Mouse (Mus musculus) forebrain, embryonic 15.5 days (tissue): Measurements from ENCODE around the gene 4931429L15Rik. TPM values are rescaled to one million over a fixed set of nuclear protein-coding genes. Genes with fewer than 3 reads are reported as not detected.

Experiments
- ATAC-seq: fragments of 200-750 bp; cut with Nextera tagmentation; replicated peaks from 2 replicates; pipeline ENCODE4 v1.8.0; 2017; ENCODE audit warnings: mild to moderate bottlenecking, moderate TSS enrichment, moderate library complexity
- H3K27ac ChIP-seq: fragments of 300-500 bp; sonication (generic); replicated peaks from 2 replicates; pipeline ENCODE4 v1.5.1; 2015; ENCODE audit warnings: mild to moderate bottlenecking, inconsistent platforms
- H3K27me3 ChIP-seq: fragments of 300-500 bp; sonication (generic); 2 replicates; pipeline ENCODE4 v1.6.1; 2015; ENCODE audit warnings: inconsistent platforms
- H3K36me3 ChIP-seq: fragments of 300-500 bp; sonication (generic); 2 replicates; pipeline ENCODE4 v1.6.1; 2015; ENCODE audit warnings: mild to moderate bottlenecking, inconsistent platforms
- H3K4me1 ChIP-seq: fragments of 300-500 bp; sonication (generic); 2 replicates; pipeline ENCODE4 v1.6.1; 2015; ENCODE audit warnings: inconsistent platforms
- H3K4me2 ChIP-seq: fragments of 300-500 bp; sonication (generic); replicated peaks from 2 replicates; pipeline ENCODE4 v1.6.1; 2015; ENCODE audit warnings: mild to moderate bottlenecking, inconsistent platforms
- H3K4me3 ChIP-seq: fragments of 300-500 bp; sonication (generic); 2 replicates; pipeline ENCODE4 v1.5.1; 2015; ENCODE audit warnings: mild to moderate bottlenecking, inconsistent platforms
- H3K9ac ChIP-seq: fragments of 300-500 bp; sonication (generic); replicated peaks from 2 replicates; pipeline ENCODE4 v1.6.1; 2015; ENCODE audit warnings: mild to moderate bottlenecking, inconsistent platforms
- H3K9me3 ChIP-seq: fragments of 300-500 bp; sonication (generic); 2 replicates; pipeline ENCODE4 v1.6.1; 2016; ENCODE audit warnings: inconsistent platforms
- WGBS: fragments of 180-500 bp; shearing (Covaris S2); methylation state at CpG from one replicate; pipeline ENCODE4 v1.1.7; 2015; ENCODE audit warnings: mixed read lengths; 5-methylcytosine and 5-hydroxymethylcytosine counted together
- polyA plus RNA-seq: library from polyadenylated mRNA; unstranded; fragments of >200 nt; fragmentation: Nextera tagmentation; extraction: Ambion mirVana; gene quantifications from 2 replicates; pipeline ENCODE4 v1.2.1, GENCODE M21; 2015

4931429L15Rik gene
- polyA plus RNA-seq, 1 experiment from 2014 or later, result not detected

DNA sequence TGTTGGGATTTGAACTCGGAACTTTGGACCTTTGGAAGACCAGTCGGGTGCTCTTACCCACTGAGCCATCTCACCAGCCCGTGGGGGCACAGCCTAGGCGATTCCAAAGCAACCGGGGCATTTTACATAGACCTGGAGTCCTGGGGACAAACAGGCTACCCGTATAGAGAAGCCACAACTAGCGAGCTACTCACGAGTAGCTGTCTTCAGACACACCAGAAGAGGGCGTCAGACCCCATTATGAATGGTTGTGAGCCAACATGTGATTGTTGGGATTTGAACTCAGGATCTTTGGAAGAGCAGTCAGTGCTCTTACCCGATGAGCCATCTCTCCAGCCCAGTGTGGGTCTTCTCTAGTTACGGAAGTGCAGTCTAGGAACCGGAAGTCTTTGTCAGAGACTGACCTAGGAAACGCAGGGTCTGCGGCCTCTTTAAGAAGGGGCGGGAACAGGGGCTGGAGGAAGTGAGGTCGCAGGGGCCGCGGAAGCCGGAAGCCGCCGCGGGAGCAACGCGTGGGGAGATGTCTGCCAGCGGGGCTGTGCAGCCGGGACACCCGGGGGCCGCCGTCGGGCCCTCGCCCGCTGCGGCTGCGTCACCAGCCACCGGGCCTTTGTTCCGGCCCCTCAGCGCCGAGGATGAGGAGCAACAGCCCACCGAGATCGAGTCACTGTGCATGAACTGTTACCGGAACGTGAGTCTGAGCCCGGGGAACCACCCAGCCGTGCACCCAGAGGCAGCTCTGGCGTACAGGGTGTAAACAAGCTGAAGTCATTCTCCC, 46.9 kb downstream of the 4931429L15Rik start, which contains the start of gene Zpr1:
TSS of gene Zpr1 (plus strand) at position 388 of the 778 bp plus-strand sequence.
- peak; percentile 97 for ATAC-seq
- 4% methylated on average over 45 of the region's 45 CpGs for WGBS
- Histone ChIP-seq H3K4me3 (peak within 1 kb of the TSS; percentile 72), H3K4me1 (peaks cover 14% of the 10 kb centered on the region), H3K36me3 (peaks cover 31% of the 10 kb centered on the region), H3K27ac (peak within 1 kb of the TSS; percentile 74), H3K4me2 (peak within 1 kb of the TSS; percentile 85), H3K9ac (peak within 1 kb of the TSS; percentile 63), H3K9me3 (no peaks in the 10 kb centered on the region), H3K27me3 (peaks cover 13% of the 10 kb centered on the region; the same call in 1 of the 2 replicates)

- peaks cover 14% of the 10 kb centered on the region for H3K4me1 ChIP-seq
- H3K9me3 ChIP-seq, result no peaks in the 10 kb centered on the region
- H3K27ac ChIP-seq, result no peak overlapping the region
- peaks cover 13% of the 10 kb centered on the region; the same call in 1 of the 2 replicates for H3K27me3 ChIP-seq
- H3K9ac ChIP-seq, result no peak overlapping the region
- peaks cover 23% of the 10 kb centered on the region for H3K36me3 ChIP-seq
- 87% methylated on average over 9 of the region's 9 CpGs for WGBS
- no peak for ATAC-seq
- peak overlapping the region; percentile 85; the same call in 1 of the 2 replicates for H3K4me2 ChIP-seq
- no peak overlapping the region for H3K4me3 ChIP-seq
Measured at GRCm38 (mm10) chr9:46272070-46272469, 47.7 kb downstream of the 4931429L15Rik start.

DNA sequence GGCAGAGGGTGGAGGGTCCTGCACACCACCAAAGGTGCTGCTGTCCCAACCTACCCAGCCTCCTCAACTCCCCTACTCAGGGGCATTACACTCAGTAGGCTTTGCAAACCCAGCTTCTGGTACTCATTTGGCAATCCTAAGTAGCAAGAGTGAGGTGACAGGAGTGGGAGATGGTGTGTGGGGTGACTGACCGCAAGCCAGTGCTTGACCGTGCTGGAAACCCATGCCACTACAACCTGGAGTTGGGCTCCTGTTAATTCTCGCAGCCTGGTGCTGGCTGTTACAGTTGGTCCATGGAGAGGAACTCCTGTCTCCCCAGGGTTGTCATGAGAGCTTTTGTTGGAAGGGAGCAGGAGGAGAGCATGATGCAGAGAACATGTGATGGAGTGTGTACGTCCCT, 49.0 kb downstream of the 4931429L15Rik start:
- ATAC-seq, result no peak
- peaks cover 14% of the 10 kb centered on the region for H3K4me1 ChIP-seq
- H3K27me3 ChIP-seq, result peaks cover 13% of the 10 kb centered on the region; the same call in 1 of the 2 replicates
- H3K4me2 ChIP-seq, result no peak overlapping the region
- no peak overlapping the region for H3K27ac ChIP-seq
- peaks cover 10% of the 10 kb centered on the region for H3K36me3 ChIP-seq
- H3K9ac ChIP-seq, result no peak overlapping the region
- WGBS, result 95% methylated on average over 4 of the region's 4 CpGs
- H3K4me3 ChIP-seq, result no peak overlapping the region
- H3K9me3 ChIP-seq, result no peaks in the 10 kb centered on the region

- peaks cover 13% of the 10 kb centered on the region; the same call in 1 of the 2 replicates for H3K27me3 ChIP-seq
- no peak overlapping the region for H3K4me3 ChIP-seq
- H3K4me2 ChIP-seq, result no peak overlapping the region
- no peak overlapping the region for H3K9ac ChIP-seq
- no peak overlapping the region for H3K27ac ChIP-seq
- WGBS, result 85% methylated on average over 5 of the region's 5 CpGs
- no peaks in the 10 kb centered on the region for H3K36me3 ChIP-seq
- ATAC-seq, result no peak
- no peaks in the 10 kb centered on the region for H3K9me3 ChIP-seq
- H3K4me1 ChIP-seq, result peaks cover 11% of the 10 kb centered on the region
Measured at GRCm38 (mm10) chr9:46269125-46269524, 50.7 kb downstream of the 4931429L15Rik start.

DNA sequence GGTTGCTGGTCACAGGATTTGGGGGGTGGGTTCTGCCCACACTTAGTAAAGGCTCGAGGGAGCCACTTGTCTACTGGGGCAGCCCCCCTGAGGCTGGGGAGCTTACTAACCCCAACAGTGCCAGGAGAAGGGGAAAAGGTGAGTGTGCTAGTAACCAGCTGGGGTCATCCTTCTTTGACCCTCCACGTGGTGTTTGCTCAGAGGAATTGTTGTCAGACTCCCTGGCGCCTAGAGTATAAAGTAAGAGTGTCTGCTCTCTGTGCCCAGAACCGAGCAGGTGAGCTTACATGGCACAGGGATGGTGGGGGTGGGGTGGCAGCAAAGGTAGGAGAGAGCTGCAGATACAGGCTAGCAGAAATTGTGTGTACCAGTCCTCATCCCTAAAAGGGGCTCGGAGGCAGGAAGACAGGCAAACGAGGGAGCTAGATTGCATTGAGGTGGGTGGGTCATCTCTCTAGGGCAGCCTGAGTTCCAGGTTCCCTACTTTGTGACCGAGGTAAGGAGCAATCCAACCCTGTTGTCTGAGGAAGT, 51.4 kb downstream of the 4931429L15Rik start, which contains the start of gene Apoa5:
TSS of gene Apoa5 (plus strand) at position 291 of the 531 bp plus-strand sequence.
- Histone ChIP-seq H3K9ac (no peak within 1 kb of the TSS), H3K27ac (no peak within 1 kb of the TSS), H3K9me3 (no peaks in the 10 kb centered on the region), H3K36me3 (no peaks in the 10 kb centered on the region), H3K4me3 (no peak within 1 kb of the TSS), H3K27me3 (peaks cover 13% of the 10 kb centered on the region; the same call in 1 of the 2 replicates), H3K4me1 (peaks cover 3% of the 10 kb centered on the region), H3K4me2 (no peak within 1 kb of the TSS)
- WGBS, result 56% methylated on average over 7 of the region's 7 CpGs
- no peak for ATAC-seq

DNA sequence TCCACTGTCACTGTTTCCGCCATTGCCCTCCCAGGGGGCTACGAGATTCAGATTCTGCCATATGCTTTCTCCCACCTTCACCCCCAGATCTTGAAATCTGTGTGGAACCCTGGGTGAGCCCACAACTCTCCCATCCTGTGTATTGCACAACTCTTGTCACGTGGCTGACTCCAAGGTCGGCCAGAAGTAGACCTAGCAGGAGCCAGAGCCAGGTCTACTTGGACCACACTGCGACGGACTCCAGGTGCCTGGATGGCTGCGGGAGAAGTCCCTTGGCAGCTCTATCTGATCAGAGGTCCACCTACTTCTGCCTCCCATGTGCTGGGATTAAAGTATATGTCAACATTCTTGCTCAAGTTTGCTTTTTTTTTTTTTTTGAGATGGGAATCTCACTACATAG, 58.7 kb downstream of the 4931429L15Rik start:
- Histone ChIP-seq H3K4me2 (no peak overlapping the region), H3K4me3 (no peak overlapping the region), H3K27ac (no peak overlapping the region), H3K27me3 (no peaks in the 10 kb centered on the region), H3K4me1 (no peaks in the 10 kb centered on the region), H3K9ac (no peak overlapping the region), H3K9me3 (no peaks in the 10 kb centered on the region), H3K36me3 (no peaks in the 10 kb centered on the region)
- WGBS, result 85% methylated on average over 7 of the region's 7 CpGs
- ATAC-seq, result no peak

- Histone ChIP-seq H3K27me3 (no peaks in the 10 kb centered on the region), H3K27ac (no peak overlapping the region), H3K4me2 (no peak overlapping the region), H3K9ac (no peak overlapping the region), H3K36me3 (no peaks in the 10 kb centered on the region), H3K9me3 (no peaks in the 10 kb centered on the region), H3K4me3 (no peak overlapping the region), H3K4me1 (no peaks in the 10 kb centered on the region)
- WGBS, result 91% methylated on average over 6 of the region's 6 CpGs
- no peak for ATAC-seq
Measured at GRCm38 (mm10) chr9:46259111-46259510, 60.7 kb downstream of the 4931429L15Rik start.

DNA sequence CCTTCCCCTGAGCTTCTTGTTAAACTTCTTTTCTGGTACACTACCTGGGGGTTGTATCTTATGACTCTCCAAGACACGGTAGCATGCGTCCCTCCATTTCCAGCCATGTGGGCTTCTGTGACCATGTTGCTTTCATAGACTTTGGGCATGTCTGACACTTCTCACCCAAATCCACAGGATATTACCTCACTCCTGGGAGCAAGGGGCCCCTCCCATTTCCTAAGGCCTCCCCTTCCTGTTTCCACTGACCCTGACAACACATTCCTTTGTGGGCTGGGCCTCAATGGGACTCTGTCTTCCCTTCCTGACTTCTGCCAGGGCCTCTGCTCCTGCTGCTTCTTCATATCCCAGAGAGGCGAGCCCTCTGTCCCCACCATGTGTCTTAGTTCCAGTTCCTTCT, 62.2 kb downstream of the 4931429L15Rik start:
- no peaks in the 10 kb centered on the region for H3K9me3 ChIP-seq
- H3K4me1 ChIP-seq, result no peaks in the 10 kb centered on the region
- H3K4me3 ChIP-seq, result no peak overlapping the region
- H3K27me3 ChIP-seq, result no peaks in the 10 kb centered on the region
- no peaks in the 10 kb centered on the region for H3K36me3 ChIP-seq
- H3K4me2 ChIP-seq, result no peak overlapping the region
- no peak overlapping the region for H3K9ac ChIP-seq
- ATAC-seq, result no peak
- 89% methylated on average over 3 of the region's 3 CpGs for WGBS
- H3K27ac ChIP-seq, result no peak overlapping the region

- no peak overlapping the region for H3K4me2 ChIP-seq
- H3K9me3 ChIP-seq, result no peaks in the 10 kb centered on the region
- H3K4me1 ChIP-seq, result no peaks in the 10 kb centered on the region
- H3K4me3 ChIP-seq, result no peak overlapping the region
- no peaks in the 10 kb centered on the region for H3K36me3 ChIP-seq
- H3K27me3 ChIP-seq, result no peaks in the 10 kb centered on the region
- no peak overlapping the region for H3K27ac ChIP-seq
- no peak overlapping the region for H3K9ac ChIP-seq
- no peak for ATAC-seq
- 90% methylated on average over 10 of the region's 10 CpGs for WGBS
Measured at GRCm38 (mm10) chr9:46256658-46257385, 63.0 kb downstream of the 4931429L15Rik start.

DNA sequence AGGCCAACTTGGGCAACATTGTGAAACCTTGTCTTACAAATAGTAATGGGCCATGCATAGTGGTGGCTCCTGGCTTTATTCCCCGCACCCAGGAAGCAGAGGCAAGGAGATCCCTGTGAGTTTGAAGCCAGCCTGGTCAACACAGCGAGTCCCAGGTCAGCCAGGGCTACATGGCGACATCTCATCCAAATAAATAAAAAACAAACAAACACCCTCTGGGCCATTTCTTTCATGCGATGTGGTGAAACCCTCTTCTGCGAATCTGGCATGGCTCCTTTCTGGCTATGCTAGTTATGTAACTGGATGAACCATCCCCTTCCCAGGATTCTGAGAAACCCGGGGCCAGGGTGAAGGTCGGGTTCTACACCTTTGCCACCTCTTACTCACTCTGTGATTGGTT, 63.6 kb downstream of the 4931429L15Rik start:
- no peak for ATAC-seq
- Histone ChIP-seq H3K27me3 (no peaks in the 10 kb centered on the region), H3K9me3 (no peaks in the 10 kb centered on the region), H3K4me2 (no peak overlapping the region), H3K36me3 (no peaks in the 10 kb centered on the region), H3K4me3 (no peak overlapping the region), H3K27ac (no peak overlapping the region), H3K4me1 (no peaks in the 10 kb centered on the region), H3K9ac (no peak overlapping the region)
- WGBS, result 87% methylated on average over 7 of the region's 7 CpGs
